Mouse (Mus musculus) frontal cortex, adult 2 months (tissue): Measurements from ENCODE around the gene Tmem243. TPM values are rescaled to one million over a fixed set of nuclear protein-coding genes. Genes with fewer than 3 reads are reported as not detected.

Source experiments
- DNase-seq, 2 experiments: peaks; one replicate each; pipeline ENCODE4 v3.0.0; 2022; ENCODE audit warnings: low spot score in 1 of 2; ENCODE audit errors: extremely low spot score in 1 of 2
- polyA plus RNA-seq: library from polyadenylated mRNA; depleted of rRNA; stranded (reverse); fragments of >200 nt; gene quantifications from 2 replicates; pipeline ENCODE4 v1.2.3, GENCODE M21; 2012

The Tmem243 gene
- polyA plus RNA-seq, 1 experiment: 21.6 TPM

- no peak for DNase-seq
These were observed 3.5 kb downstream of the Tmem243 start for GRCm38 (mm10) chr5:9103958-9104357.

- no peak for DNase-seq
These were observed 6.3 kb downstream of the Tmem243 start for GRCm38 (mm10) chr5:9106806-9107205.

GRCm38 (mm10) chr5:9107296-9108089 is 7.0 kb downstream of the Tmem243 start:
- no peak for DNase-seq

GRCm38 (mm10) chr5:9108490-9108889 is 8.0 kb downstream of the Tmem243 start:
- DNase-seq: no peak

GRCm38 (mm10) chr5:9109582-9109981 is 9.1 kb downstream of the Tmem243 start:
- no peak for DNase-seq

GRCm38 (mm10) chr5:9111285-9111684 is 10.8 kb downstream of the Tmem243 start:
- DNase-seq: no peak

- peak in 1 of 2 experiments; percentile 82 for DNase-seq
These were observed 11.3 kb downstream of the Tmem243 start for GRCm38 (mm10) chr5:9111759-9112158.

GRCm38 (mm10) chr5:9114162-9114561 is 13.7 kb downstream of the Tmem243 start:
- DNase-seq: no peak

GRCm38 (mm10) chr5:9124134-9124533 is 23.7 kb downstream of the Tmem243 start:
- no peak for DNase-seq

GRCm38 (mm10) chr5:9128566-9128965 is 28.1 kb downstream of the Tmem243 start:
- DNase-seq: peak; percentile 39 to 52

GRCm38 (mm10) chr5:9131786-9132185 is 31.3 kb downstream of the Tmem243 start:
- no peak for DNase-seq

GRCm38 (mm10) chr5:9135588-9135987 is 35.1 kb downstream of the Tmem243 start:
- DNase-seq: no peak

GRCm38 (mm10) chr5:9140724-9141123 is 40.3 kb downstream of the Tmem243 start:
- no peak for DNase-seq

- no peak for DNase-seq
These were observed 41.9 kb downstream of the Tmem243 start for GRCm38 (mm10) chr5:9142376-9142775.

GRCm38 (mm10) chr5:9149273-9149850 is 48.9 kb downstream of the Tmem243 start:
- DNase-seq: peak in 1 of 2 experiments; percentile 11

GRCm38 (mm10) chr5:9156746-9157145 is 56.3 kb downstream of the Tmem243 start:
- no peak for DNase-seq

GRCm38 (mm10) chr5:9157336-9157735 is 56.9 kb downstream of the Tmem243 start:
- DNase-seq: no peak

- DNase-seq: peak in 1 of 2 experiments; percentile 16
These were observed 60.5 kb downstream of the Tmem243 start for GRCm38 (mm10) chr5:9160831-9161455.

GRCm38 (mm10) chr5:9161456-9162041 is 61.1 kb downstream of the Tmem243 start, which contains the start of gene Dmtf1:
Dmtf1 (minus strand) TSS chr5:9161776.
- DNase-seq: peak; percentile 81 to 94

- no peak for DNase-seq
These were observed 61.6 kb downstream of the Tmem243 start for GRCm38 (mm10) chr5:9162088-9162487.

- DNase-seq: peak in 1 of 2 experiments; percentile 29
These were observed 62.9 kb downstream of the Tmem243 start for GRCm38 (mm10) chr5:9163411-9163810.
